Mouse (Mus musculus): ENCODE measurements around the gene Slbp. TPM values are rescaled to one million over a fixed set of nuclear protein-coding genes. Genes with fewer than 3 reads are reported as not detected.
A peak's percentile ranks its signal among the peaks of the same experiment; 100 is the strongest.

The Slbp gene
- polyA plus RNA-seq, 1 experiment from 2014 or later, result 81.2 TPM

GRCm38 (mm10) chr5:33681611-33682388 is 29.4 kb upstream of the Slbp start:
- no peak for DNase-seq (ENCODE audit: low spot score)
- ATAC-seq, result no peak
- Histone ChIP-seq H3K4me2 (replicated peaks; ENCODE audit: low read depth, low read length) (no peak overlapping the region), H3K36me3 (ENCODE audit: insufficient read depth, low read length) (no peaks in the 10 kb centered on the region), H3K4me3 (ENCODE audit: low read depth, low read length) (no peak overlapping the region), H3K9ac (replicated peaks; ENCODE audit: low read depth) (no peak overlapping the region), H3K27me3 (replicated peaks; ENCODE audit: insufficient read depth, low read length) (no peaks in the 10 kb centered on the region), H3K9me3 (ENCODE audit: low read length) (no peaks in the 10 kb centered on the region), H3K27ac (ENCODE audit: low read length) (no peak overlapping the region), H3K4me1 (ENCODE audit: insufficient read depth, low read depth, low read length) (peaks cover 4% of the 10 kb centered on the region; the same call in 1 of the 2 replicates)
- 67% methylated on average over 15 of the region's 15 CpGs for WGBS
- 0 out of 2 replicates have a peak, but pooled peaks have one; percentile 1 for TF ChIP-seq CTCF (IDR thresholded peaks at IDR 0.05)
- TF ChIP-seq EP300 (IDR thresholded peaks at IDR 0.05), result no peak

GRCm38 (mm10) chr5:33681044-33681443 is 28.7 kb upstream of the Slbp start:
- H3K27me3 ChIP-seq (replicated peaks; ENCODE audit: insufficient read depth, low read length), result no peaks in the 10 kb centered on the region
- no peak overlapping the region for H3K9ac ChIP-seq (replicated peaks; ENCODE audit: low read depth)
- WGBS, result 60% methylated on average over 3 of the region's 3 CpGs
- no peak overlapping the region for H3K4me3 ChIP-seq (ENCODE audit: low read depth, low read length)
- ATAC-seq (no peak), DNase-seq (ENCODE audit: low spot score) (no peak)
- TF ChIP-seq CTCF (IDR thresholded peaks at IDR 0.05), result no peak; the same call in 1 of the 2 replicates
- no peak for TF ChIP-seq EP300 (IDR thresholded peaks at IDR 0.05)
- peaks cover 4% of the 10 kb centered on the region; the same call in 1 of the 2 replicates for H3K4me1 ChIP-seq (ENCODE audit: insufficient read depth, low read depth, low read length)
- H3K27ac ChIP-seq (ENCODE audit: low read length), result no peak overlapping the region
- H3K9me3 ChIP-seq (ENCODE audit: low read length), result no peaks in the 10 kb centered on the region
- no peak overlapping the region for H3K4me2 ChIP-seq (replicated peaks; ENCODE audit: low read depth, low read length)
- H3K36me3 ChIP-seq (ENCODE audit: insufficient read depth, low read length), result no peaks in the 10 kb centered on the region

- Histone ChIP-seq H3K9ac (replicated peaks; ENCODE audit: low read depth) (no peak overlapping the region), H3K9me3 (ENCODE audit: low read length) (no peaks in the 10 kb centered on the region), H3K4me2 (replicated peaks; ENCODE audit: low read depth, low read length) (no peak overlapping the region), H3K27me3 (replicated peaks; ENCODE audit: insufficient read depth, low read length) (no peaks in the 10 kb centered on the region), H3K4me1 (ENCODE audit: insufficient read depth, low read depth, low read length) (no peaks in the 10 kb centered on the region), H3K4me3 (ENCODE audit: low read depth, low read length) (no peak overlapping the region), H3K36me3 (ENCODE audit: insufficient read depth, low read length) (no peaks in the 10 kb centered on the region), H3K27ac (ENCODE audit: low read length) (peak overlapping the region; percentile 62; the same call in 1 of the 2 replicates)
- 53% methylated on average over 5 of the region's 5 CpGs for WGBS
- TF ChIP-seq EP300 (IDR thresholded peaks at IDR 0.05) (peak; percentile 79), CTCF (IDR thresholded peaks at IDR 0.05) (no peak)
- DNase-seq (ENCODE audit: low spot score), result peak; percentile 88
- ATAC-seq, result peak; percentile 84
These were observed 25.9 kb upstream of the Slbp start for GRCm38 (mm10) chr5:33678244-33678643.

GRCm38 (mm10) chr5:33675964-33676363 is 23.6 kb upstream of the Slbp start:
- ATAC-seq (peak; percentile 30), DNase-seq (ENCODE audit: low spot score) (peak; percentile 74)
- Histone ChIP-seq H3K27me3 (replicated peaks; ENCODE audit: insufficient read depth, low read length) (no peaks in the 10 kb centered on the region), H3K36me3 (ENCODE audit: insufficient read depth, low read length) (0 out of 2 replicates have a peak, but pooled peaks cover 5% of the 10 kb centered on the region), H3K9me3 (ENCODE audit: low read length) (no peaks in the 10 kb centered on the region), H3K4me3 (ENCODE audit: low read depth, low read length) (no peak overlapping the region), H3K27ac (ENCODE audit: low read length) (no peak overlapping the region), H3K9ac (replicated peaks; ENCODE audit: low read depth) (no peak overlapping the region), H3K4me2 (replicated peaks; ENCODE audit: low read depth, low read length) (no peak overlapping the region), H3K4me1 (ENCODE audit: insufficient read depth, low read depth, low read length) (no peaks in the 10 kb centered on the region)
- TF ChIP-seq EP300 (IDR thresholded peaks at IDR 0.05), result no peak
- TF ChIP-seq CTCF (IDR thresholded peaks at IDR 0.05), result peak; percentile 88
- 0% methylated on average over 1 of the region's 1 CpGs for WGBS

- Histone ChIP-seq H3K27ac (ENCODE audit: low read length) (no peak overlapping the region), H3K9me3 (ENCODE audit: low read length) (no peaks in the 10 kb centered on the region), H3K36me3 (ENCODE audit: insufficient read depth, low read length) (0 out of 2 replicates have a peak, but pooled peaks cover 5% of the 10 kb centered on the region), H3K27me3 (replicated peaks; ENCODE audit: insufficient read depth, low read length) (no peaks in the 10 kb centered on the region), H3K4me3 (ENCODE audit: low read depth, low read length) (no peak overlapping the region), H3K4me2 (replicated peaks; ENCODE audit: low read depth, low read length) (no peak overlapping the region), H3K4me1 (ENCODE audit: insufficient read depth, low read depth, low read length) (no peaks in the 10 kb centered on the region), H3K9ac (replicated peaks; ENCODE audit: low read depth) (no peak overlapping the region)
- DNase-seq (ENCODE audit: low spot score) (no peak), ATAC-seq (peak; percentile 16; the same call in 1 of the 2 replicates)
- TF ChIP-seq EP300 (IDR thresholded peaks at IDR 0.05) (no peak), CTCF (IDR thresholded peaks at IDR 0.05) (no peak)
- 44% methylated on average over 3 of the region's 3 CpGs for WGBS
These were observed 22.1 kb upstream of the Slbp start for GRCm38 (mm10) chr5:33674439-33674838.

GRCm38 (mm10) chr5:33671659-33672058 is 19.3 kb upstream of the Slbp start:
- Histone ChIP-seq H3K4me1 (ENCODE audit: insufficient read depth, low read depth, low read length) (no peaks in the 10 kb centered on the region), H3K9me3 (ENCODE audit: low read length) (no peaks in the 10 kb centered on the region), H3K4me2 (replicated peaks; ENCODE audit: low read depth, low read length) (no peak overlapping the region), H3K27ac (ENCODE audit: low read length) (no peak overlapping the region), H3K4me3 (ENCODE audit: low read depth, low read length) (no peak overlapping the region), H3K27me3 (replicated peaks; ENCODE audit: insufficient read depth, low read length) (no peaks in the 10 kb centered on the region), H3K36me3 (ENCODE audit: insufficient read depth, low read length) (peaks cover 16% of the 10 kb centered on the region; the same call in 1 of the 2 replicates), H3K9ac (replicated peaks; ENCODE audit: low read depth) (no peak overlapping the region)
- TF ChIP-seq EP300 (IDR thresholded peaks at IDR 0.05) (no peak), CTCF (IDR thresholded peaks at IDR 0.05) (no peak)
- ATAC-seq (no peak), DNase-seq (ENCODE audit: low spot score) (no peak)
- 61% methylated on average over 5 of the region's 5 CpGs for WGBS

All from lung, postnatal 0 days (tissue).